Mouse (Mus musculus) spleen, postnatal 4 days (tissue): ENCODE measurements around the gene Slc35e3.

ENCODE experiments used
- DNase-seq, 2 experiments: peaks; one replicate each; pipeline ENCODE4 v3.0.0; 2022; ENCODE audit warnings: low spot score in 2 of 2

The Slc35e3 gene

GRCm38 (mm10) chr10:117685171-117685848 lies 60.9 kb downstream of the Slc35e3 start:
- no peak for DNase-seq

DNA sequence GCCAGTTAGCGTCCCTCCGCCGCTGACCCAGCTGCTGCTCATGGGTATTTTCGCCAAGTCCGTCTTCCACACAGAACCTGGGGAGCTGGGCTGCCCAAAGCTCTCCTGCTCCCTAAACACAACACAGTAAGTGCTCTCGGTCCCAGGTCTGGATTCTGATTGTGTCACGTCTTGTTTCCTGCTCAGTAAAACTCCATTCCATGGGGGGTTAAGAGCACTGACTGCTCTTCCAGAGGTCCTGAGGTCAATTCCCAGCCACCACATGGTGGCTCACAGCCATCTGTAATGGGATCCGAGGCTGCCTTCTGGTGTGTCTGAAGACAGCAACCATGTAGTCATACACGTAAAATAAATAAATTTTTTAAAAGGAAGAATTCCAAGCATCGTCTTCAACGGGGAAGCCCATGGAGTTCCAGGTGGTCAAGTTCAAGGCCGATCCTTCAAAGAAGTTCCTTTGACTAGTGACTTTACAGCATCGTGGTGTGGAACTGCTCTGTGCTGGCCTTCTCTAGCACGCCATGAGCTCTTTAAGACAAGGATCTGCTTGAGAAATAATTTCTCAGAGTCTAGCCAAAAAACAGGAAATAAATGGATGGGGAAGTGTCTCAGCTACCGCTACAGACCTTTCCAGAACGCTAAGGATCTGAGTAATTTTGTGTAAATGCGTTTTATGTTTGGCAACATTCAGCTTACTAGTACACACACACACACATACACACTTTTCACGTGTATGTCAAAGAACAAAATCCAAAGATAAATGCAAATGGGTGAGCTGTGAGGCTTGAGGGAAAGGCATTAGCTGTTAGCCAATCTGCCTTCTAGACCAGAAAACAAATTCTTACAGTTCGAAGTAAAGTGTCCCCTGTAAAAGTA lies 61.6 kb downstream of the Slc35e3 start:
- no peak for DNase-seq

- no peak for DNase-seq
These were observed 62.5 kb downstream of the Slc35e3 start for GRCm38 (mm10) chr10:117683734-117684037.
